Mouse (Mus musculus) testis, adult 2 months (tissue): ENCODE measurements at regions not wholly inside any gene's neighbourhood (a gene's known extent, or its start where the extent isn't known, plus 50 kb on each side); places are given as distances from the start of the nearest gene placed in this dataset.

Source experiments
- H3K27ac ChIP-seq: fragments of 200-500 bp; 2 replicates; pipeline ENCODE4 v1.5.1; 2012; ENCODE audit warnings: low read depth, low read length; ENCODE audit not compliant: control insufficient read depth, insufficient read depth
- H3K27me3 ChIP-seq: fragments of 200-500 bp; 2 replicates; pipeline ENCODE4 v1.6.1; 2012; ENCODE audit warnings: mild to moderate bottlenecking, low read length, moderate library complexity; ENCODE audit not compliant: control insufficient read depth, insufficient read depth
- H3K36me3 ChIP-seq: fragments of 200-500 bp; 2 replicates; pipeline ENCODE4 v1.6.1; 2012; ENCODE audit warnings: mild to moderate bottlenecking, low read length; ENCODE audit not compliant: control insufficient read depth, insufficient read depth
- H3K4me1 ChIP-seq: fragments of 200-500 bp; 2 replicates; pipeline ENCODE4 v1.6.1; 2012; ENCODE audit warnings: low read length; ENCODE audit not compliant: control insufficient read depth, insufficient read depth
- H3K4me3 ChIP-seq: fragments of 200-500 bp; 2 replicates; pipeline ENCODE4 v1.5.1; 2012; ENCODE audit warnings: low read depth, mild to moderate bottlenecking, low read length, moderate library complexity, mixed read lengths; ENCODE audit not compliant: control insufficient read depth
- CTCF ChIP-seq: fragments of 200-500 bp; IDR thresholded peaks from 2 replicates; pipeline ENCODE4 v1.5.1; 2012; ENCODE audit warnings: low read depth, mild to moderate bottlenecking, inconsistent platforms, low read length, moderate library complexity; ENCODE audit not compliant: control insufficient read depth, insufficient read depth, insufficient replicate concordance
- POLR2A ChIP-seq: fragments of 200-500 bp; IDR thresholded peaks from 2 replicates; pipeline ENCODE4 v1.6.1; 2012; ENCODE audit warnings: low read depth, mild to moderate bottlenecking, inconsistent platforms, low read length, moderate library complexity; ENCODE audit not compliant: control insufficient read depth

GRCm38 (mm10) chr5:111506821-111507220 is 89.7 kb downstream of the Mn1 start:
- TF ChIP-seq CTCF (no peak), POLR2A (no peak)
- no peak overlapping the region for H3K27ac ChIP-seq

GRCm38 (mm10) chr5:111507332-111507731 is 90.2 kb downstream of the Mn1 start:
- no peak overlapping the region for H3K4me3 ChIP-seq
- H3K4me1 ChIP-seq: peaks cover 11% of the 10 kb centered on the region
- H3K27ac ChIP-seq: no peak overlapping the region
- no peaks in the 10 kb centered on the region for H3K27me3 ChIP-seq
- no peak for TF ChIP-seq POLR2A
- TF ChIP-seq CTCF: no peak
- no peaks in the 10 kb centered on the region for H3K36me3 ChIP-seq

More at GRCm38 (mm10) chr5:111506821-111507220, 89.7 kb downstream of the Mn1 start:
- Histone ChIP-seq H3K27me3 (no peaks in the 10 kb centered on the region), H3K4me1 (peaks cover 11% of the 10 kb centered on the region), H3K36me3 (no peaks in the 10 kb centered on the region), H3K4me3 (no peak overlapping the region)

GRCm38 (mm10) chr5:111509014-111509561 is 91.9 kb downstream of the Mn1 start:
- no peak for TF ChIP-seq POLR2A
- TF ChIP-seq CTCF: no peak
- Histone ChIP-seq H3K27me3 (no peaks in the 10 kb centered on the region), H3K4me1 (peaks cover 11% of the 10 kb centered on the region), H3K27ac (no peak overlapping the region), H3K36me3 (no peaks in the 10 kb centered on the region), H3K4me3 (no peak overlapping the region)

GRCm38 (mm10) chr5:111509575-111510057 is 92.5 kb downstream of the Mn1 start:
- no peak overlapping the region for H3K27ac ChIP-seq
- no peaks in the 10 kb centered on the region for H3K27me3 ChIP-seq
- H3K4me3 ChIP-seq: no peak overlapping the region
- TF ChIP-seq POLR2A: no peak
- no peak for TF ChIP-seq CTCF
- no peaks in the 10 kb centered on the region for H3K36me3 ChIP-seq
- peaks cover 11% of the 10 kb centered on the region for H3K4me1 ChIP-seq

- no peaks in the 10 kb centered on the region for H3K27me3 ChIP-seq
- peaks cover 11% of the 10 kb centered on the region for H3K4me1 ChIP-seq
- no peak overlapping the region for H3K4me3 ChIP-seq
- H3K36me3 ChIP-seq: no peaks in the 10 kb centered on the region
- H3K27ac ChIP-seq: no peak overlapping the region
- TF ChIP-seq POLR2A: no peak
- no peak for TF ChIP-seq CTCF
These were observed 93.2 kb downstream of the Mn1 start for GRCm38 (mm10) chr5:111510183-111510878.

- no peak for TF ChIP-seq POLR2A
- TF ChIP-seq CTCF: no peak
- Histone ChIP-seq H3K36me3 (no peaks in the 10 kb centered on the region), H3K27me3 (no peaks in the 10 kb centered on the region), H3K4me1 (peaks cover 11% of the 10 kb centered on the region), H3K4me3 (no peak overlapping the region), H3K27ac (no peak overlapping the region)
These were observed 93.7 kb downstream of the Mn1 start for GRCm38 (mm10) chr5:111510879-111511231.

GRCm38 (mm10) chr5:111511982-111512381 is 94.8 kb downstream of the Mn1 start:
- H3K27me3 ChIP-seq: no peaks in the 10 kb centered on the region
- H3K4me1 ChIP-seq: peaks cover 11% of the 10 kb centered on the region
- no peaks in the 10 kb centered on the region for H3K36me3 ChIP-seq
- TF ChIP-seq CTCF: no peak
- no peak for TF ChIP-seq POLR2A
- no peak overlapping the region for H3K4me3 ChIP-seq
- H3K27ac ChIP-seq: no peak overlapping the region

- Histone ChIP-seq H3K4me1 (peaks cover 8% of the 10 kb centered on the region), H3K27me3 (no peaks in the 10 kb centered on the region), H3K27ac (no peak overlapping the region), H3K4me3 (no peak overlapping the region), H3K36me3 (no peaks in the 10 kb centered on the region)
- TF ChIP-seq CTCF: no peak
- no peak for TF ChIP-seq POLR2A
These were observed 96.8 kb downstream of the Mn1 start for GRCm38 (mm10) chr5:111513976-111514375.
